Mouse (Mus musculus) layer of hippocampus, adult 11-12 months (tissue): ENCODE measurements around the gene Smyd3.

Source experiments
- DNase-seq: peaks from one replicate; pipeline ENCODE4 v3.0.0; 2022; ENCODE audit warnings: low spot score

Smyd3 gene

GRCm38 (mm10) chr1:179516941-179517712 lies 714 bp downstream of the Smyd3 start:
- no peak for DNase-seq

GRCm38 (mm10) chr1:179511895-179512294 lies 5.9 kb downstream of the Smyd3 start:
- DNase-seq, result no peak

- no peak for DNase-seq
These were observed 7.1 kb downstream of the Smyd3 start for GRCm38 (mm10) chr1:179510546-179511340.

GRCm38 (mm10) chr1:179506530-179507315 lies 11.1 kb downstream of the Smyd3 start:
- no peak for DNase-seq

- DNase-seq, result no peak
These were observed 15.3 kb downstream of the Smyd3 start for GRCm38 (mm10) chr1:179502565-179502964.

GRCm38 (mm10) chr1:179499257-179499656 lies 18.6 kb downstream of the Smyd3 start:
- no peak for DNase-seq

GRCm38 (mm10) chr1:179492908-179493307 lies 24.9 kb downstream of the Smyd3 start:
- no peak for DNase-seq

GRCm38 (mm10) chr1:179488520-179488919 lies 29.3 kb downstream of the Smyd3 start:
- no peak for DNase-seq

GRCm38 (mm10) chr1:179487990-179488389 lies 29.9 kb downstream of the Smyd3 start:
- no peak for DNase-seq

- no peak for DNase-seq
These were observed 30.6 kb downstream of the Smyd3 start for GRCm38 (mm10) chr1:179487238-179487637.

- DNase-seq, result no peak
These were observed 31.9 kb downstream of the Smyd3 start for GRCm38 (mm10) chr1:179485784-179486540.

- no peak for DNase-seq
These were observed 37.0 kb downstream of the Smyd3 start for GRCm38 (mm10) chr1:179480862-179481261.

GRCm38 (mm10) chr1:179477157-179477902 lies 40.5 kb downstream of the Smyd3 start:
- DNase-seq, result peak; percentile 71

- no peak for DNase-seq
These were observed 41.2 kb downstream of the Smyd3 start for GRCm38 (mm10) chr1:179476461-179477156.

- DNase-seq, result no peak
These were observed 43.1 kb downstream of the Smyd3 start for GRCm38 (mm10) chr1:179474776-179475175.

- no peak for DNase-seq
These were observed 43.8 kb downstream of the Smyd3 start for GRCm38 (mm10) chr1:179473920-179474643.

GRCm38 (mm10) chr1:179467970-179468369 lies 49.9 kb downstream of the Smyd3 start:
- no peak for DNase-seq

GRCm38 (mm10) chr1:179462376-179462775 lies 55.5 kb downstream of the Smyd3 start:
- no peak for DNase-seq

GRCm38 (mm10) chr1:179461019-179461814 lies 56.6 kb downstream of the Smyd3 start:
- no peak for DNase-seq
